Mouse (Mus musculus): ENCODE data around the gene Med13l.

The Med13l gene

GRCm38 (mm10) chr5:118560385-118561085 is at the start of gene Med13l:
TSS of gene Med13l (plus strand) at chr5:118560679.
- peak; percentile 87 for DNase-seq (ENCODE audit: low read depth)

GRCm38 (mm10) chr5:118510969-118511368 is 49.5 kb upstream of the Med13l start:
- DNase-seq (ENCODE audit: low read depth): peak; percentile 21

GRCm38 (mm10) chr5:118513005-118513404 is 47.5 kb upstream of the Med13l start:
- DNase-seq (ENCODE audit: low read depth): no peak

GRCm38 (mm10) chr5:118513629-118514526 is 46.6 kb upstream of the Med13l start:
- peak; percentile 97 for DNase-seq (ENCODE audit: low read depth)

- DNase-seq (ENCODE audit: low read depth): no peak
Measured at GRCm38 (mm10) chr5:118514527-118514831, 46.0 kb upstream of the Med13l start.

GRCm38 (mm10) chr5:118514842-118515241 is 45.6 kb upstream of the Med13l start:
- peak; percentile 74 for DNase-seq (ENCODE audit: low read depth)

- DNase-seq (ENCODE audit: low read depth): peak; percentile 94
Measured at GRCm38 (mm10) chr5:118515280-118515721, 45.2 kb upstream of the Med13l start.

- DNase-seq (ENCODE audit: low read depth): peak; percentile 53
Measured at GRCm38 (mm10) chr5:118516066-118516465, 44.4 kb upstream of the Med13l start.

- peak; percentile 76 for DNase-seq (ENCODE audit: low read depth)
Measured at GRCm38 (mm10) chr5:118516470-118516869, 44.0 kb upstream of the Med13l start.

- DNase-seq (ENCODE audit: low read depth): no peak
Measured at GRCm38 (mm10) chr5:118520457-118520856, 40.0 kb upstream of the Med13l start.

GRCm38 (mm10) chr5:118524400-118524799 is 36.1 kb upstream of the Med13l start:
- DNase-seq (ENCODE audit: low read depth): no peak

GRCm38 (mm10) chr5:118525634-118526033 is 34.8 kb upstream of the Med13l start:
- no peak for DNase-seq (ENCODE audit: low read depth)

GRCm38 (mm10) chr5:118526504-118526903 is 34.0 kb upstream of the Med13l start:
- no peak for DNase-seq (ENCODE audit: low read depth)

- DNase-seq (ENCODE audit: low read depth): peak; percentile 48
Measured at GRCm38 (mm10) chr5:118529241-118529640, 31.2 kb upstream of the Med13l start.

GRCm38 (mm10) chr5:118532125-118532524 is 28.4 kb upstream of the Med13l start:
- no peak for DNase-seq (ENCODE audit: low read depth)

GRCm38 (mm10) chr5:118532659-118533058 is 27.8 kb upstream of the Med13l start:
- DNase-seq (ENCODE audit: low read depth): no peak

- DNase-seq (ENCODE audit: low read depth): peak; percentile 24
Measured at GRCm38 (mm10) chr5:118534407-118534921, 26.0 kb upstream of the Med13l start.

GRCm38 (mm10) chr5:118535130-118535529 is 25.3 kb upstream of the Med13l start:
- DNase-seq (ENCODE audit: low read depth): peak; percentile 84

GRCm38 (mm10) chr5:118538487-118538886 is 22.0 kb upstream of the Med13l start:
- no peak for DNase-seq (ENCODE audit: low read depth)

GRCm38 (mm10) chr5:118543816-118544215 is 16.7 kb upstream of the Med13l start:
- DNase-seq (ENCODE audit: low read depth): no peak

GRCm38 (mm10) chr5:118550493-118550892 is 10.0 kb upstream of the Med13l start:
- DNase-seq (ENCODE audit: low read depth): no peak

GRCm38 (mm10) chr5:118553290-118553689 is 7.2 kb upstream of the Med13l start:
- no peak for DNase-seq (ENCODE audit: low read depth)

GRCm38 (mm10) chr5:118555305-118555704 is 5.2 kb upstream of the Med13l start:
- DNase-seq (ENCODE audit: low read depth): no peak
